Mouse (Mus musculus) megakaryocyte, embryonic 14.5 days (primary cell): ENCODE measurements around the gene Usp49.

Experiments used
- FLI1 ChIP-seq: IDR thresholded peaks from 2 replicates; pipeline ENCODE4 v1.6.1; 2012; ENCODE audit warnings: low read length, inconsistent platforms, mixed read lengths
- GATA1 ChIP-seq: IDR thresholded peaks from 3 replicates; pipeline ENCODE4 v1.6.1; 2012; ENCODE audit warnings: mixed read lengths, low read length, inconsistent platforms, borderline replicate concordance

DNA sequence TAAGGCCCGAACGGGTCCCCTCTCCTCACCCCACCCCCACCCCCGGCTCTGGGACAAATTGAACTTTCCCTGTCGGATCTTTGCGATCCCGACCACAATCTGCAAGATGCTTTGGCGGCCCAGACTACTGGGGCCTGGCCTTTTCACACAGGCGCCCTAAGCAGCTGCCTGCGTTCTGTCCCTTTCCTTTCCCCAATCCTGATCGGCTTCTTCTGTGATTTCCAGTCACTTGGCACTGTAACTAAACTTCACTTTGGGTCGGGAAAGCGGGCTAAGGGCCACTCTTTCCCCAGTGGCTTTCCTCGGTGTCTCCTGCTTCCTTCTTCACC is 36.7 kb upstream of the Usp49 start:
- TF ChIP-seq GATA1 (no peak), FLI1 (no peak)
